Mouse (Mus musculus) granulocyte monocyte progenitor cell, adult 5-6 weeks (primary cell): Measurements from ENCODE around the gene Abcf2. TPM values are rescaled to one million over a fixed set of nuclear protein-coding genes. Genes with fewer than 3 reads are reported as not detected.
A peak's percentile ranks its signal among the peaks of the same experiment; 100 is the strongest.

Experiments
- ATAC-seq: replicated peaks from 2 replicates; pipeline ENCODE4 v1.8.0; 2016; ENCODE audit warnings: mild to moderate bottlenecking, moderate TSS enrichment, inconsistent platforms; ENCODE audit not compliant: poor library complexity, severe bottlenecking
- total RNA-seq, 2 experiments: library from RNA; stranded (forward) in 1 of 2; stranded (reverse) in 1 of 2; fragments of 200-712, 200-1000 nt in 1 of 2; fragments of >200 nt in 1 of 2; fragmentation: Nextera tagmentation in 1 of 2; gene quantifications; 2 replicates each; pipeline ENCODE4 v1.2.3; 2014 to 2017

Abcf2 gene
- total RNA-seq, 2 experiments from 2014 or later = 51.6 to 98.8 TPM

DNA sequence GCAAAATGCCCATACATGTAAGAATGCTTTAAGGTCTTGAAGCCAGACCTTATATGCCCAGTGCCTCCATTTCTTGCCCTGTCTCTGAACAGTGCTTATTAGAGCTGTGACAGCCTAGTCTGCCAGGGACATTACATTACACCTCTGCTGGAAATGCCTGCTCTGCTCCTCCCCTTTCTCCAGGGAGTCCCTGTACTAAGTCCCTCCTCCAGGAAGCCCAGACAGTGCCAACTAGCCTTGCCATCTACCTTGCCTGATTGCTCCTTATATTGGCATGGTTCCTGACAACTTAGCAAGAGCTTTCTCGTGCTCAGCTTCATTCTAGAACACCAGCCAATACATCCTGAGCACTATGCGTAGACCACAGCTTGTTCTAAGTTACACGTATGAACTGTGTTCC is 41.5 kb downstream of the Abcf2 start:
- ATAC-seq = no peak

- ATAC-seq = no peak
Measured at GRCm38 (mm10) chr5:24534292-24534691, 43.0 kb downstream of the Abcf2 start.

DNA sequence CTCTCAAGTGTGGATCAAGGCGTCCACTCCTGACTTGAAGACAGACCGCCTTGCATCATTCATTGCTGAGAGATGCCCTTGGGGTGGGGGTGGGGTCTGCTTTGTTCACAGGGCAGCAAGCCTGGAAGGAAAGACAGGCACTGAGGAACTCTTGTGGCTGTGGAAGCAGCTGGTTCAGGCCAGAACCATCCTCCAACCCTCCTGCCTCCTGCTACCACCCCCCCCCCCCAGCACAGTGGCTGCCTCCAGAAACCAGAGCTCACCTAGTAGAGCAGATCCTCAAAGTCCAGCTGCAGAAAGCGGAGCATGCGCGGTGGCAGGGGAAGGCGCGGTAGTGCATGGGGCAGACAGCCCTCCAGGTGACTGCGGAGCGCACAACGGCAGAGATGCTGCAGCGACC is 43.9 kb downstream of the Abcf2 start:
- ATAC-seq = no peak

GRCm38 (mm10) chr5:24530042-24530689 is 47.1 kb downstream of the Abcf2 start:
- peak; percentile 95 for ATAC-seq

- ATAC-seq = no peak
Measured at GRCm38 (mm10) chr5:24527780-24528179, 49.5 kb downstream of the Abcf2 start.

- ATAC-seq = peak; percentile 20; the same call in 1 of the 2 replicates
Measured at GRCm38 (mm10) chr5:24526889-24527230, 50.4 kb downstream of the Abcf2 start, which contains the start of gene Gbx1. Gene Gbx1, minus strand, starts transcription at chr5:24527202.

GRCm38 (mm10) chr5:24526190-24526888 is 50.9 kb downstream of the Abcf2 start:
- ATAC-seq = no peak

GRCm38 (mm10) chr5:24525360-24526189 is 51.7 kb downstream of the Abcf2 start:
- no peak for ATAC-seq

DNA sequence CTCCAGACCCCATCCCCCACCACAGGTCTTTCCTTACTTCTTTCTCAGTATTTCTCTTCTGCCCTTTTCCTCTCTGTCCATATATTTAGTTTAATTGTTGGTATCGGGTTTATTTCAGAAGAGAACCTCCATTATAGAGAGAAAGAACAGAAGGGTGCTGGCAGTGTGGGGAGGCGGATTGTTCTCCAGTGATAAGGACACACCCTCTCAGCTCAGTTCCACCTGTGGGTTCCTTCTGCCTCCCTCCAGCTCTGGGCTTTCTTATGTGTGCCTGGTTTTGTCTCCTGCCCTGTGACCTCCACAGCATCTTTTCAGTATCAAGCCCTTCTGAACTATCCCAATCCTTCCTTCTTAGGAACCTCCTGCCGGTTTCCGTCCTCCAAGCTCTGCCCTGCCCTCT is 52.7 kb downstream of the Abcf2 start:
- no peak for ATAC-seq

- no peak for ATAC-seq
Measured at GRCm38 (mm10) chr5:24523806-24524205, 53.5 kb downstream of the Abcf2 start.

DNA sequence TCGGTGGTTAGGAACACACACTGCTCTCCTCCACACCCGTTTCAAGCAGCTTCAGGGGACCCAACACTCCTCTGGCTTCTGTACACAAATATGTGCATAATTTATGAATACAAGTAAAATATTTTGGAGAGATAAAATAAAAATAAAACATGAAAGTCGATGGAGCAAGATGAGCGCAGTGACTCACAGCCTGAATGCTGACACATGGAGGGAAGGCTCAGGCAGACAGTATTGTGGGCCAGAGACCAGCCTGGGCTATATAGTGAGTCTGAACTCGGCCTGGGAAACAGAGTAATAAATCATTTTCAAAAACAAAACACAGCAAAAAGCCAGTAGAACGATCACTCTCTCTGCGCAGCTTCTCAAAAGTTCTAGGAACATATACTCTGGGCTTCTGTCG is 55.9 kb downstream of the Abcf2 start:
- no peak for ATAC-seq

Other genes starting within 250 kb of the Abcf2 start
- not detected in 2 replicates for gene Kcnh2, start 225.9 kb downstream of the Abcf2 start, total RNA-seq (2014; fragmentation: Nextera tagmentation)
- gene Kcnh2, start 225.9 kb downstream of the Abcf2 start, total RNA-seq (2017) = not detected in 2 replicates
- gene Nos3, start 212.7 kb downstream of the Abcf2 start, total RNA-seq (2014; fragmentation: Nextera tagmentation) = 0.56 TPM in 1 of 2 replicates, not detected in the other
- not detected in 2 replicates for gene Nos3, start 212.7 kb downstream of the Abcf2 start, total RNA-seq (2017)
- gene Atg9b, start 185.3 kb downstream of the Abcf2 start, total RNA-seq (2014; fragmentation: Nextera tagmentation) = 1.8 and 4.0 TPM in 2 replicates
- gene Atg9b, start 185.3 kb downstream of the Abcf2 start, total RNA-seq (2017) = 4.0 and 5.3 TPM in 2 replicates
- gene Abcb8, start 183.8 kb downstream of the Abcf2 start, total RNA-seq (2014; fragmentation: Nextera tagmentation) = 17.6 and 56.8 TPM in 2 replicates
- gene Abcb8, start 183.8 kb downstream of the Abcf2 start, total RNA-seq (2017) = 14.4 and 23.9 TPM in 2 replicates
- gene Asic3, start 164.1 kb downstream of the Abcf2 start, total RNA-seq (2014; fragmentation: Nextera tagmentation) = not detected in 2 replicates
- not detected in 2 replicates for gene Asic3, start 164.1 kb downstream of the Abcf2 start, total RNA-seq (2017)
- gene Cdk5, start 153.9 kb downstream of the Abcf2 start, total RNA-seq (2014; fragmentation: Nextera tagmentation) = 24.4 and 36.9 TPM in 2 replicates
- gene Cdk5, start 153.9 kb downstream of the Abcf2 start, total RNA-seq (2017) = 20.7 and 22.4 TPM in 2 replicates
- gene Slc4a2, start 153.6 kb downstream of the Abcf2 start, total RNA-seq (2014; fragmentation: Nextera tagmentation) = 20.9 and 28.9 TPM in 2 replicates
- gene Slc4a2, start 153.6 kb downstream of the Abcf2 start, total RNA-seq (2017) = 13.5 and 29.3 TPM in 2 replicates
- 53.8 and 75.7 TPM in 2 replicates for gene Fastk, start 132.2 kb downstream of the Abcf2 start, total RNA-seq (2014; fragmentation: Nextera tagmentation)
- 15.9 and 23.3 TPM in 2 replicates for gene Fastk, start 132.2 kb downstream of the Abcf2 start, total RNA-seq (2017)
- 6.4 and 18.7 TPM in 2 replicates for gene Tmub1, start 129.6 kb downstream of the Abcf2 start, total RNA-seq (2014; fragmentation: Nextera tagmentation)
- gene Tmub1, start 129.6 kb downstream of the Abcf2 start, total RNA-seq (2017) = 8.8 and 11.1 TPM in 2 replicates
- 21.5 and 26.8 TPM in 2 replicates for gene Agap3, start 125.3 kb downstream of the Abcf2 start, total RNA-seq (2014; fragmentation: Nextera tagmentation)
- 19.4 and 31.8 TPM in 2 replicates for gene Agap3, start 125.3 kb downstream of the Abcf2 start, total RNA-seq (2017)
- gene Gbx1, start 50.3 kb downstream of the Abcf2 start, total RNA-seq (2014; fragmentation: Nextera tagmentation) = not detected in 2 replicates
- gene Gbx1, start 50.3 kb downstream of the Abcf2 start, total RNA-seq (2017) = not detected in 2 replicates
- gene Asb10, start 36.5 kb downstream of the Abcf2 start, total RNA-seq (2014; fragmentation: Nextera tagmentation) = not detected in 2 replicates
- gene Asb10, start 36.5 kb downstream of the Abcf2 start, total RNA-seq (2017) = not detected in 2 replicates
- gene 4931409K22Rik, start 20.7 kb downstream of the Abcf2 start, total RNA-seq (2014; fragmentation: Nextera tagmentation) = not detected in 2 replicates
- not detected in 2 replicates for gene 4931409K22Rik, start 20.7 kb downstream of the Abcf2 start, total RNA-seq (2017)
- gene Chpf2, start 9.3 kb upstream of the Abcf2 start, total RNA-seq (2014; fragmentation: Nextera tagmentation) = 17.8 and 17.9 TPM in 2 replicates
- 10.4 and 29.2 TPM in 2 replicates for gene Chpf2, start 9.3 kb upstream of the Abcf2 start, total RNA-seq (2017)
- gene Smarcd3, start 46.9 kb upstream of the Abcf2 start, total RNA-seq (2014; fragmentation: Nextera tagmentation) = not detected in 2 replicates
- 0.05 and 0.34 TPM in 2 replicates for gene Smarcd3, start 46.9 kb upstream of the Abcf2 start, total RNA-seq (2017)
- gene Nub1, start 108.1 kb upstream of the Abcf2 start, total RNA-seq (2014; fragmentation: Nextera tagmentation) = 28.2 and 30.4 TPM in 2 replicates
- gene Nub1, start 108.1 kb upstream of the Abcf2 start, total RNA-seq (2017) = 33.1 and 37.6 TPM in 2 replicates
- 1.5 and 2.2 TPM in 2 replicates for gene Wdr86, start 153.3 kb upstream of the Abcf2 start, total RNA-seq (2014; fragmentation: Nextera tagmentation)
- gene Wdr86, start 153.3 kb upstream of the Abcf2 start, total RNA-seq (2017) = not detected in 2 replicates
- not detected in 2 replicates for gene Crygn, start 180.5 kb upstream of the Abcf2 start, total RNA-seq (2014; fragmentation: Nextera tagmentation)
- not detected in 2 replicates for gene Crygn, start 180.5 kb upstream of the Abcf2 start, total RNA-seq (2017)